Mouse (Mus musculus) testis, adult 2 months (tissue): Measurements from ENCODE around the gene Cela1.

ENCODE experiments used
- CTCF ChIP-seq: fragments of 200-500 bp; IDR thresholded peaks from 2 replicates; pipeline ENCODE4 v1.5.1; 2012; ENCODE audit warnings: low read depth, mild to moderate bottlenecking, inconsistent platforms, low read length, moderate library complexity; ENCODE audit not compliant: control insufficient read depth, insufficient read depth, insufficient replicate concordance
- POLR2A ChIP-seq: fragments of 200-500 bp; IDR thresholded peaks from 2 replicates; pipeline ENCODE4 v1.6.1; 2012; ENCODE audit warnings: low read depth, mild to moderate bottlenecking, inconsistent platforms, low read length, moderate library complexity; ENCODE audit not compliant: control insufficient read depth

DNA sequence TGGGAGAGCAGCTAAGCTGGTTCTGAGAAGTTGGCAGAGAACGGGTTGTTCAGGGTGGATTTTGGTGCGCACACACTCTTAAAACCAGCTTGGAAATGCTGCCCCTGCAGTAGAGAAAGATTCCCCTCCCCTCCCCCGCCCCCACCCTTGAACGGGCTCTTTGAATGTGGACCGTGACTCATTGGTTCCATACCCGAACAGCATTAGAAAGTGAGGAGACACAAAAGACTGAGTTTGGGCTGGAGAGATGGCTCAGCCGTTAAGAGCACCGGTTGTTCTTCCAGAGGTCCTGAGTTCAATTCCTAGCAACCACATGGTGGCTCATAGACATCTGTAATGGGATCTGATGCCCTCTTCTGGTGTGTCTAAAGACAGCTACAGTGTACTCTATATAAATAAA is 17.7 kb downstream of the Cela1 start:
- TF ChIP-seq POLR2A (no peak), CTCF (no peak)
